ENCODE assay signal across 18 mouse cellular contexts in the genomic region with DNA sequence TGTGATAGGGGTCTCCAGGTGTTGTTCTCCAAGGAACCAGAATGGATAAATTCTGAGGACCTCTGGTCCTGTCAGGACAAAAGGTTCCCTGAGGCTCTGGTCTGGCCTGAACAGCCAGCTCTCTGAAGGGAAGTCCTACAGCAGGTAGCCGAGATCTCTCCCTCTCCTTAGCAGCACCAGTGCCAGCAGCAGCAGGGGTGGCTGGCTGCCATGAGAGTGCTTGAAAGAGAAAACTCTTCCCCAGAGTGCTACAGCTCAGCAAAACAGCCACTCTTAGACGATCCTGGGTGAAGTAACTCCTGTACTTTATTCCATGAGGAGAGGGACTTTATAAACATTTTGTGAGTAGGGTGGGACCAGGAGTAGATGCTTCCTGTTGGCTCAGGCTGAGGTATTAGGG. TPM values are rescaled to one million over a fixed set of nuclear protein-coding genes. Genes with fewer than 3 reads are reported as not detected.
"Had no signal": no experiment of that assay in that cellular context is flagged by ENCODE, and none has a peak within 500 bp of the region (broad histone marks: within the 10 kb centered on the region; RNA-seq: fewer than 3 reads in every experiment).

No protein-coding gene starts in this region.

- H3K4me3 ChIP-seq: limb, embryonic 12.5 days; midbrain, embryonic 12.5 days; neural tube, embryonic 13.5 days had no signal

- DNase-seq: kidney, adult 8-10 months; kidney, postnatal 36 days; liver; lung, embryonic 14.5 days; retina, postnatal 1 day; thymus, postnatal 4 days had no signal

RNA-seq across cellular contexts. Expression of a gene that starts 8.1 kb away (rescaled TPM):
- total RNA-seq: layer of hippocampus, adult 18-20 months; layer of hippocampus, postnatal 10 days; megakaryocyte-erythroid progenitor cell, adult 5-6 weeks had no signal
- polyA plus RNA-seq: liver, embryonic 14.5 days; midbrain, embryonic 12.5 days; midbrain, embryonic 16.5 days; neural tube, embryonic 13.5 days had no signal

RNA-seq across cellular contexts. Expression of a gene that starts 9.4 kb away (rescaled TPM):
- total RNA-seq: layer of hippocampus, adult 18-20 months had no signal
- polyA plus RNA-seq: limb, embryonic 12.5 days; midbrain, embryonic 12.5 days; neural tube, embryonic 13.5 days had no signal

RNA-seq across cellular contexts. Expression of a gene that starts 34.7 kb away (rescaled TPM):
- total RNA-seq: layer of hippocampus, adult 18-20 months; layer of hippocampus, postnatal 10 days; left cerebral cortex, postnatal 36 days; megakaryocyte-erythroid progenitor cell, adult 5-6 weeks had no signal
- polyA plus RNA-seq: intestine, postnatal 0 days; kidney, embryonic 16.5 days; limb, embryonic 12.5 days; liver, embryonic 14.5 days; lung, embryonic 14.5 days; midbrain, embryonic 12.5 days; midbrain, embryonic 16.5 days; neural tube, embryonic 13.5 days; stomach, postnatal 0 days had no signal

RNA-seq across cellular contexts. Expression of a gene that starts 48.1 kb away (rescaled TPM):
- total RNA-seq: layer of hippocampus, adult 18-20 months; layer of hippocampus, postnatal 10 days; left cerebral cortex, postnatal 36 days; megakaryocyte-erythroid progenitor cell, adult 5-6 weeks had no signal
- polyA plus RNA-seq: limb, embryonic 12.5 days; liver, embryonic 14.5 days had no signal

RNA-seq across cellular contexts. Expression of a gene that starts 48.3 kb away (rescaled TPM):
- total RNA-seq: layer of hippocampus, adult 18-20 months; layer of hippocampus, postnatal 10 days; left cerebral cortex, postnatal 36 days; megakaryocyte-erythroid progenitor cell, adult 5-6 weeks had no signal
- polyA plus RNA-seq: intestine, postnatal 0 days; kidney, embryonic 16.5 days; limb, embryonic 12.5 days; liver, embryonic 14.5 days; lung, embryonic 14.5 days; midbrain, embryonic 12.5 days; midbrain, embryonic 16.5 days; neural tube, embryonic 13.5 days; stomach, postnatal 0 days had no signal
